Mouse (Mus musculus) yolk sac, embryonic 10.5 days (tissue): ENCODE data around the gene Prdm1.
A peak's percentile ranks its signal among the peaks of the same experiment; 100 is the strongest.

ENCODE experiments used
- DNase-seq: peaks from one replicate; pipeline ENCODE4 v3.0.0-alpha.2; 2017; ENCODE audit warnings: low spot score

The Prdm1 gene

DNA sequence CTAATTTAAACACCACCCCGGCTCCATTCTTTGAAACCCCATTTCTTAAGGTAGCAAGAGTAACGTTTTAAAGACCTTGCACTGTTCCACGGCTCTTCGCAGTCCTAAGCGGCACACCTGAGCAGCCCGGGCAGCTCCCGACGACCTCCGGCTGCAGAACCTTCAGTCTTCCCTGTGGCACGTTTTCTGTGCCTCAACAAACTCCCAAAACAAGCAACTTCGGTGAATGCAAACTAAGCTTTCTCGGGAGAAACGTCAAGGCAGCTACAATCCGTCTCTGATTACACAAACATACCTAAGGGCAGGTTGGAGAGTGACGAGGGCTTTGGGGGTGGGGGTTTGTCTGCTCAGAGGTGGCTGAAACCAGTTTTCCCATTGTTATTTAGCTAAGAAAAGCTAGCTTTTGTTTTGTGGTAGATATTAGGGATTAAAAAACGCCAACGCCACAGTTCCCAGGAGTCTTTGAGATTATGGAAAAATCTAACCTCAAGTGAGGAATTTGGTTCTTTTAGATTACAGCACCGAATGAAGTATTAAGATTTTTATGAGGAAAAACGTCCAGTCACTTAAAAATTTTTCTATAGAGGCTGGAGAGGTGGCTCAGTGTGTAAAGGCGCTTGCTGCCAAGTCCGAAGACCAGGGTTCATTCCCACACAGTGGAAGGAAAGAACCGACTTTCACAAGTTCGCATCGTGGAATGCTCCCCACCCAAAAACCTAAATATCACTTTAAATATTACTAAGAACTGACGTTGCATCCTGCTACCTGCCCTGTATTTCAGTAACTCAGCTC, at the start of gene Prdm1:
Gene Prdm1, minus strand, starts transcription at position 211 of the 792 bp plus-strand sequence.
- DNase-seq = peak; percentile 76

DNA sequence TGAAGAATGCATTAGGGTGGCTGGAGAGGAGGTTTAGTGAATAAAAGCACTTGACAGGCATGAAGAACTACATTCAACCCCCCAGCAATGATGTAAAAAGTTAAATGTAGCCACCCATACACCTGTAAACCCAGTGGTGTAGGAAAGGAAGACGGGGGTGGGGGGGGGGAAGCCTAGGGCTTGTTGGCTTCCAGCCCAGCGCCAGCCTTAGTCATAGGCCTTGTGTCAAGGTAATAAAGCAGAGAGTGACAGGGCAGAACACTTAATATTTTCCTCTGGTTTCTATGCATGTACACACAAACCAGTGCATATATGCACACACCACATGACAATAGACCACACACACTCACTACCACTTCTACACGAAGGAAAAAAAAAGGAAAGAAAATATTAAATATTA, 37.7 kb upstream of the Prdm1 start:
- no peak for DNase-seq

DNA sequence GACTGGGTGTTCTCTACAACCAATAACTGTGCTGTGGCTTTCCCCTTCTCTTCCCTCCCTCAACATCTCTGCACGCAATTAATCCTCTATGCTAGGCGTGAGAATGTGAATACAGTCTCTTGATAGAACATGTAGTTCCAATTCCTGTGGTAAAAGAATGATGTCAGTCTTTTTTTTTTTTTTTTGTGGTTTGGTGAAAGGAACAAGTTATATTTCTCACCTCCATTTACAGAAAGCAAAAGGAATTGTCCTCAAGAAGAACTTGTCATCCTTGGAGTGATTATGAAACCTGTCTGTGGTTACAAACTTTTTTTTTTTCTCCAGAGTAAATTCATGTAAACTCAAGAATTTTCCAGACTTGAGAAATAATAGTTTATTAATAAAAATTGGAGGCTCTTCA, 36.8 kb upstream of the Prdm1 start:
- no peak for DNase-seq

DNA sequence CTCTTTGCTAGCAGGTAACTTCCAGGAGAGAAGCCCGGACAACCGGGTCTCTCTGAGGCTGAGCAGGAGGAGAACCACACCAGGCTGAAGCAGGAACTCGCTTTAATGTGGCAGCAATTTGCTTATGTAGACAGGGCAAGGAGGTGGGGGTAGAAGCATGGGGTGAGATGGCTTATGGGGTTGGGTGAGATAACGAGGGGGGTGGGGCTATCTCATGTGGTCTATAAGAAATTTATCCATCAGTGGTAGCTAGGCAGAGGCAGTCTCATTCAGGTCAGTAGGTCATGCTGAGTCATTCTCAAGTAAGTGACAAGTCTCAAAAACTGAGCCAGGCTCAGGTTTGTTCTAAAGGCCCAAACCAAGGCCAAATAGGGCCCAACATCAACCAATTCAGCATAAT, 28.5 kb upstream of the Prdm1 start:
- DNase-seq = no peak

DNA sequence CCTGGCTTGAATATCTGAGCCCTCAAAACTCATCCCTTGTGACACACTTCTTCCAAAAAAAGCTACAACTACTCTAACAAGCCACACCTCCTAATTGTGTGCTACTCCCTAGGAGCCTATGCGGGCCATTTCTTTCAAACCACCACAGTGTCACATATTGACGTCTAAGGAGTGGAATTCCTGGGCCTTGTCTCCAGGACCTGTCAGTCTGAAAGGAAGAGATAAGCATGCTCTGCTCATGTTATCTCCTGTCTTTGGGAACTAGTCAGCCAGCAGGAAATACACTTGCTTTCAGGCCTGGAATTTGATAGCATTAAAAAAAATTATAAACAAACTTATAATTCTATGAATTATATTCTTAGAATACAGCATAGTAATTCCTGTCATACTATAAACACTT, 27.0 kb upstream of the Prdm1 start:
- no peak for DNase-seq

DNA sequence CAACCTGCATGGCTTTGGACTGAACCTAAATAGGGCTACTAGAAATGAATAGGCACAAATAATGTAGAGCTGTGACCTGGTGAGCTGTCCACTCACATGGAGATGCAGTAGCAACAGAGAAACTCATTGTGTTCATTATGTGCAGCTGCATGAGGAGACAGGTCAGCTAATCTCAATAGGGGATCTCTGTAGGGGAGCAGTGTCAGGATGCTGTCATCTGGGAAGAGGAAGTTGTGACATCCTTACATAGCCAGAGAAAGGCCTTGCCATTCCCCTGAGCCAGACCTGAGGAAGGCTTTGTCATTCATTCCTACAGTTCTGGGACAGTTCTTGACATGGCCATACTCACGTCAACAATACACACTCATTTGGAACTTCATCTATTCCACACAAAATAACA, 25.3 kb upstream of the Prdm1 start:
- no peak for DNase-seq

DNA sequence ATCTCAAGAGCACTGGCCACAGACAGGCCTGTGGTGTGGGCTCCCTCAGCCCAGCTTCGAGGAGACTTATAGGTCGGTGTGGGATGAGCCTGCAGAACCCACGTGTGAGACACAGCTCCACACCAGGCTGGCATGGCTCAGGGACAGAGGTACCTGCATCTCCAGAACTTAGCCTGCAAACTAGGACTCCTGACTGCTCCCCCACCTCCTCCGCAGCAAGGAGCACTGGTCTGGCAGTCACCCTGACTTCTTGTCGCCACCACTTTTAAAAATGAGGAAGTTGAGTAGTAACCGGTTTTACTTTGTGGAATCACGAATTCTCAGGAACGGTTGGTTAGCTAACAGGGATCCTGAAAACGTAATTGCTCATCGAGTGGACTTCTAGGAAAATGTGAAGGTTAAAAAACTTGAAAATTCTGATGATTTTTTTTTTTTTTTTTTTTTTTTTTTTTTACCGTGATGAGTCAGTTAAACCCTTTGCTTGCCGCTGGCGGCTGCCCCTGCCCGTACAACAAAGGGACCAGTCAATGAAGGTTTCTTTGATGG, 10.8 kb upstream of the Prdm1 start:
- DNase-seq = no peak

DNA sequence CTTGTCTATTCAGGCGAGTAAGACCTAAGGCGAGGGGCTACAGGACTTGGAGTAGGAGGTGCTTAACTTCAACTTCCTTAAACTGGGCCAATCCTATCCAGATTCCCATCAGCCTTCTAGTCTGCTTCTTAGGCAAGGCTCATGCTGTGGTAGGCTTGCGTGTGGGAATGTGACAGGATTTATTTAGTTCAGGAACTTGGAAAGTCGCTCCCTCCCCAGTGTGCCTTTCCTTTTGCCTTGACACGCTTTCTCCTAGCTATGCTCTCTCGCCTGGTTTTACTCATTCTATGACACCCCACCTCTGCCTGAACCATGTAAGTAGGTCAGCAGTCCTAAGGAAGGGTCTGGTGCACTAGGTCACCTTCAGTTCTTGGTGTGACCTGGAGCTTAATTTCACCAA, 9.8 kb upstream of the Prdm1 start:
- no peak for DNase-seq

DNA sequence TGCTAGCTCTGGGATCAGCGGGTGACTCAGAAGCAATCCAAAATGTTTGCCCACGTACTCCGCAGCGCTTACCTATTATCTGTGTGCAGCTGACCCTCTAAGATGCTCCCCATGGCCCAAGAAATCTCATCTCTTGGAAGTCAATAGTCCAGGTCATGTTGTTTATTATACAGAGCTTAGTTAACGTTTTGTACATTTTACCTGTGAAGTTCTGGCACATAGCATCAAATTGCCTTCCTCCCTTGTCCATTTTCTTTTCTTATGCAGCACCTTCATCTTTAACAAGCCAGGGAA, 1.7 kb upstream of the Prdm1 start:
- DNase-seq = no peak

DNA sequence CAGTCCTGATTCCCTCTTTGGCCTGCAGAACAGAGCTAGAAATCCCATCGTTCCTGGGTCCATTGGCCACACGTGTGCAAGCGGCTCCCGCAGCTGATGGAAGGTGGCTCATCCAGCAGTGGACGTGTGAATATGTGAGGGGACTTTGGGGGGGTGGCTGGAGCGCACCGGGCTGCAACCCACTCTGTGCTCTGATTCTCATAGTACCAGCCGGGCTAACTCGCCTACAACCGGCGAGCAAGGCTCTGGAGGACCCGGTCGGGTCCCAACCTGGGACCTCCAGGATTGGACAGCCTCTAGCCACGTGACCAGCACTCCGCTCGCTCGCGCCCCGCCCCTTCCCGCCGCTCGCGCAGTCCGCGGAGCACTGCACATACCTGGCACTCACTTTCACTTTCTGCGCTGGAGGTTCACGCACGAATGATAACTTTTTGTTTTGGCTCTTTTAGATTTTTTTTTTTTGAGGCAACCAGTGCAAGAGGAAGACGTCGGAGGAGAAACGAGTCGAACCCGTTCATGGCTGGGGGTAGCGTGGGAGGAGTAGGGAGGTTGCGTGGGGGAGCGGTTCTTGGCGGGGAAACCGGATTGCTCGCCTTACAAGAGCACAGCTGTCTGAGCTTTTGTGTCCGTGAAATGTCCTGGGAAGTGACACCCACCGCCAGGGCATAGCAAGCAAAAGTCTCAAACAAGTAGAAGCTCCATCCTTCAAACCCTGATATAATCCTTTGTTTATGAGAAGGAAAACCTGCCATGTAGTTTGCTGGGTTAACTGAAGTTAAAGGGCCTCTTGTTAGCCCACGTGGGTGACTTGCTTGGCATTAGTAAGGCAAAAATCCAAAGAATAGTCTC, 1.1 kb upstream of the Prdm1 start:
- DNase-seq = peak; percentile 86

DNA sequence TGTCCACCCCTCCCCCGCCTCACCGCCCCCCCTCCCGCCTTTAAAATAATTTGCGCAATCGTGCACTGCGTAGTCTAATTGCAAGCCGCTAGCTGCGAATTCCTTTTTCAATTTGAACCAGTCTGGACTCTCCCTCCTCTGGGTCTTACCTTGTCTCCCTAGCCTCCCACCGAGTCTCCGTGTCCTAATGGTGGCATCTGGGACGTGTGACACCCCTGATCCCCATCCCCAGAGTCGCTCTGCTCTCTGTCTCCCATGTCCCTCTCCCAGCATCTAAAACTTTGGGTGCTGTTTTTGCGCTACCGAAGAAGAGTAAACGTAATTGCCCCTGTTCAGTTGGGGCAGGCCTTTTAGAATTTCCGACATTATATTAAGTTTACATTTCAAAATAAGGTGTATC, 650 bp downstream of the Prdm1 start:
- DNase-seq = no peak

DNA sequence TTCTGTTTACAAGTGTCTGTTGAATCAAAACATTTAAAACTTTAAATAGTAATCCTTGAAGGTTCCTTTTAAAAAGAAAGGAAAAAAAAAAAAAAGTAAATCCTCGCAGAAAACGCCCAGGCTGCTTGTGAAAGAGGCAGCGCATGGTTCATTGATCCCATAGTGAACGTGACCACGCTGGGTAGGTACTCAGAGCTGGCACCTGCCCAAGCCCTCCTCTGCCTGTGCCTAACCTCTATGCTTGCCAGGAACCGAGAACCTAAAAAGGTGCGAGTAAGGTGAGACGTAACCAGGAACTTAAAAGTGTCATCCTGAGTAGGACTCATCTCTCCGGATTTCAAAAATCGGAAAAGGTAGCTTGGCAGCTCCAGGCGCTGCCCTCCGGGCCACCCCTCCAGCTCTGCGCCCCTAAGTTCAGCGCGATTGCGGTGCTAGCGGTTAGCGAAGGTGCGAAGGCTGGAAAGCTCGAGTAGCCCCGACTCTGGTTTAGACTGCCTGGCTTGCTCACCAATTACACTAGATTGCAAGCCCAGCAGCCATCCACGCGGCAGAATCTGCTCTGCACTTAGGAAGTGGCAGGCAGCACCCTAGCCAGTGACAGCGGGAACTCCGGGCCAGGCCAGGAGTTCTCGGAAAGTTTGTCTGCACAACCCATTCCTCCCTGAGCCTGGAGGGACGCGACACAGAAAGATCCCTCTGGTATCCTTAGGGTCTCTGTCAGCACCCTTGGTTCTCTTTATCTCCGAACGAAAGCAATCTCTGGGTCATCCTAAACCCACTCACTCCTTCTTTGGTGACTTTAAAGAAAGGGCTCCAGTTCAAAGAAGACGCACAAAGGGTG, 1.3 kb downstream of the Prdm1 start:
- peak; percentile 67 for DNase-seq

DNA sequence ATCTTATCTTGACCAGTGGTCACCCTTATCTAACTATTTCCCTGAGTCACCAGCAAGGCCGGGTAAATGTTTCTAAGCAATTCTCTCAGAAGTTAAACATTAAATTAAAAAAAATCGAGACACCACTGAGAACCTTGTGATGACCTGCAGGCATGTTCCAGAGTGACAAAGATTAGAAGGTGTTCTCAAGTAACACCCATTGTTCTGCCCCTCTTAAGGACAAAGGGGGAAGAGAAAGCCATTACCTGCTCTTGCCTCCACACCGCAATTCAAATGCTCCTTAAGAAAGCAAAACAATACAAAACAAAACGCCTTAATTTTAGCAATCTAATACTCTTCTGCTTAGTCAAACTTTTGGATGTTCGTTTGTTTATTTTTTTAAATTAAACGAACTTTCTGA, 8.1 kb downstream of the Prdm1 start:
- peak; percentile 50 for DNase-seq

DNA sequence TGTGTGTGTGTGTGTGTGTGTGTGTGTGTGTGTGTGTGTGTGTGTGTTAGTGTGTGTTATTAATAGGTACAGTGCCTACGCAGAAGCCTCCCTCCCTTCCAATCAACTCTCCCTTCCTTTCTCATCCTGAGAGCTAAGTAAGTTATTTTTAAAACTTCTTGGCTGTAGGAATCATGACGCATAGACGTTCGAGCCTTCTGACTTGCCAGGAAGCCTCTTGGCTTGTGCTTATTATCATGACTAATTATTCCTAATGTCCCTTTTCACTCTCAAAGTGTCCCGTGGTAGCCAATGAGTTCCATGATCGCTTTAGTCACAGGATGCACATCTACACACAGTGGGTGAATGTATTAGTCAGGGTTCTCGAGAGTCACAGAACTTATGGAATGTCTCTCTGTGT, 9.7 kb downstream of the Prdm1 start:
- no peak for DNase-seq

DNA sequence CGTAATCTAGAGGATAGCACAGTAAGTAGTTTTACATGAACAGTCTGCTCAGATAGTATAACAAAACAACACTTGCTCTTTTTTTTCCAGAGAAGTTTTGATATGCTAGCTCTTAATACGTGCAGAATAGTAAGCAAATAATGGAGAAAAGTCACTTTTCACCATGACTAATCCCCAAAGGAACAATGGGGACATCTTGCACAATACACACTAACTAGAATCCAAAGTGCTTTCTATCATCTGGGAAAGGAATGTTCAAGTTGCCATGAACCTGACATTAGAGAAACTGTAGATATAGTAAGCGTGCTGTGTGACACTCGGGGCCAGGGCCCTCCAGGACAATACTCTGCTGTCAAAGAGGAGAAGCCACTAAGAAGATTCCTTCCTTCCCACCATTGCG, 15.2 kb downstream of the Prdm1 start:
- no peak for DNase-seq

DNA sequence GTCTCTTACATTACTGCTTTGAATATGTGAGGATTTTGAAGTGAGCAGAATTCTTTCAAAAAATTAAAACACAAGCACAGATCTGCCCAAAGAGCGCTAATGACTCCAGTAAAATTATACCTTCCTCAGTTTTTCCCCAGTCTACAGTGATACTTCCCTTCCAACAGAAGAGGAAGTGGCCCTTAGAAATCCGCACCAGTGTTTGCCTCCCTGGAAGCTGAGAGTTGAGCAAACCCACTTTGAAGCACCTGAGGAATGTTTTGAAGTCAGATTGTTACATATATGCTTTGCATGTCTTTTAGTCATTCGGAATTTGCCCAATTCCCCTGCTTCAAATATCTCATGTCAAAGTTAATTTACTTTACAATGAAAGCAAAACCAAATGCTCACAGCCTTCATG, 17.3 kb downstream of the Prdm1 start:
- no peak for DNase-seq

DNA sequence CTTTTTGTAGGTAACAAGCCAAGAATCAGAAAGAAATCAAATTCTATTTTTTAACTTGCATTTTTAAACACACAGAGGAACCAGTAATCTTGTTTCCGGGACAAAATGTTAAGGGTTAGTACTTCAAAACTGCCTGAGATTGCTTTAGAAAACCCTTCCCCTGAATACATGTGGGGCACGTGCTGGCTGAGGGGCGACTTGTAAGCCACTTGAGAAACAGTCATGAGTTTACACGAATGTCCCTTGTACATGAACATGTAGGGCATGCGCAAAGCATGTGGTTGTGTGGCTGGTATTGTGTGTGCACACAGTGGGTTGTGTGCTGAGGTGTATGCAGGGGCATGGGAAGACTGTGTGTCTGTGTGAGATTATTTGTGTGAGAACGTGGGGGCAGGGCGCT, 19.7 kb downstream of the Prdm1 start:
- DNase-seq = no peak

DNA sequence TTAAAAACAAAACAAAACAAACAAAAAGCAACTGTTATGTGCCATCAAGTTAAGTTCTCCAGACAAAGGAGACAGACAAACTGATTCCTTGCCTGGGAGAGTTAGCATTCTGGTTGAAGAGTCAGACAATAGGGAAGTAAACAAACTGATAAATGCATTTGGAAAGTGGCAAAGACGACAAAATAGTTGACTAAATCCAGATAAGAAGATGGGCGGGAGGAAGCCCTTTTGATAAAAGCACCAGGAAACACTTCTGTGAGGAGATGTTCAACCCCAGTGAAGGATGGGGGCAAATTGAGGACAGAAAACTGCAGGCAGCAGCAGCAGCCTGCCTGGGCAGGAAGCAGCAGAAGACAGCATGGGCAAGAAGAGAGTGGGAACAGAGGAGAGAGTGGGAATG, 20.3 kb downstream of the Prdm1 start:
- peak; percentile 13 for DNase-seq

DNA sequence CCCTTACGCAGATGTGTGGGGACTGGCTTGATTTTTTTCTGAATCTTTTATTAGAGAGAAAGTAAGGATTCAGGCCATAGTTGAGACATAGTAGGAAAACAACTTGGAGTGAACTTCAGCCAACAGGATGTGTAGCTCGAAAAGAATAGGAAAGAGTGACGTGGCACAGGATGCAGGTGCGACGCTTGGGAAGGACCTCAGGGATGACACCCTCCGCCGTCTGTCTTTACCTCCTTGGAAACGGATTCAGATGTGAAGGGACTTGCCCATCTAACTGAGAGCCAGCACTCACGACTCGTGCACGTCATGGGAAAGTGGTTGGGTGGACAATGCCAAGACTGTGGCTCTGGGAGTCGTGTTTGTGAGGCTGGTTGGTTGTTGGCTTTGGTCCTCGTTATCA, 25.4 kb downstream of the Prdm1 start:
- no peak for DNase-seq

DNA sequence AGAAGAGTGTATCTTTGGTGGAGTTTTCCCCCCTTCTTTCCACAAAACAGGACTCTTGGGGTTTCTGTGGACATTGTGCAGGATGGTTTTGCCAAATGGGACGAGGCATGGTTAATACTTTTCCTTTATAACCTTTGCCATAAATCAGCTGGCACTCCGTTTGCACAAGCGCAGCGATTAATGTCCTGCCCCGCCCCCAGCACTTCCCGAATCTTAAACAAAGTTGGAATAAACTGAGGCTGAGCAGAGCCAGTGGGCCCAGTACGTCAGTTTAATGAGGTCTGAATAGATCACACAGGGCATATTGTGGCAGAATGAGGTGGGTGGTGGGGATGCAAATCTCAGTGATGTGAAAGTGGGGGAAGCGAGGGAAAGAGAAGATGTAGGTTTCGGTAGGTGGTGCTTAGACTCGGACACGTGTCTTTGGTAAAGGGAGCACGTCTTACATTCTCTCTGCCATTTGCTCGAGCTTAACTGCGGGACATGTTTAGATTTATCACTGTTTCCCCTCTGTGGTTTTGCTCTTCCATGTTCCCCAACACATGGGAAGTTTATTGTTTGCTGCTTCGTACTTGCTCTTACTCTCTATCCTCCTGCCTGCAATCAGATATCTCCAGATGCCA, 28.3 kb downstream of the Prdm1 start:
- DNase-seq = no peak

DNA sequence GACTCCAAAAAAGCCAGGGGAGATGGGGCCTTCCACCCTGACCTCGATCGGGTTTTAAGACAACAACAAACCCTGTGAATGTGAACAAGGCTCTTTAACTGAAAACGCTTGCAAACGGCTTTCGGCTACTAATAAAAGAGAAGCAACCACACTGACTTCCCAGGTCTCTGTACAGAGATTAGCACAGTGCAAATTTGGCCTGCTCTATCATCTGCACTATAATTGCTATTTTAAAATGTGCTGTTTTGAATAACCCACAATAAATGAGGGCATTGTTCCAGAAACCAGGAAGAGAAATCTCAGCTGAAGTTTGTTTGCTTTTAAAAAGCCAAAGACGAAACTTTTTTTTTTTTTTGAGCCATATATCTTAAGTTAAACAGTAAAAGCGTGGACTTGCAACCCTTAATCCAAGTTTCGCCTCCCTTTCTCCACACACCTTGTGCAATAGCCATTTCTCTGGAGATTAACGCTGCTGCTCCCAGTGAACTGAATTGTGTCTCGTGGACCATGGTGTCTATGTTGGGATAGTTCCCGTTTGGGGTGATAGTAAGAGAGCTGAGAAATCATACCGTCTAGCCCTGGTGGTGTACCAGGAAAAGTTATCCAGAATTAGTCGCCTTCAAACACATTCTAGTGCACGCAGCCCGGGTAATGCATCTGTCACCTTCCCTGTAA, 34.3 kb downstream of the Prdm1 start:
- no peak for DNase-seq
